Mouse (Mus musculus): ENCODE data around the gene Olfr71. TPM values are rescaled to one million over a fixed set of nuclear protein-coding genes. Genes with fewer than 3 reads are reported as not detected.

Gene Olfr71
- polyA plus RNA-seq, 1 experiment = not detected

DNA sequence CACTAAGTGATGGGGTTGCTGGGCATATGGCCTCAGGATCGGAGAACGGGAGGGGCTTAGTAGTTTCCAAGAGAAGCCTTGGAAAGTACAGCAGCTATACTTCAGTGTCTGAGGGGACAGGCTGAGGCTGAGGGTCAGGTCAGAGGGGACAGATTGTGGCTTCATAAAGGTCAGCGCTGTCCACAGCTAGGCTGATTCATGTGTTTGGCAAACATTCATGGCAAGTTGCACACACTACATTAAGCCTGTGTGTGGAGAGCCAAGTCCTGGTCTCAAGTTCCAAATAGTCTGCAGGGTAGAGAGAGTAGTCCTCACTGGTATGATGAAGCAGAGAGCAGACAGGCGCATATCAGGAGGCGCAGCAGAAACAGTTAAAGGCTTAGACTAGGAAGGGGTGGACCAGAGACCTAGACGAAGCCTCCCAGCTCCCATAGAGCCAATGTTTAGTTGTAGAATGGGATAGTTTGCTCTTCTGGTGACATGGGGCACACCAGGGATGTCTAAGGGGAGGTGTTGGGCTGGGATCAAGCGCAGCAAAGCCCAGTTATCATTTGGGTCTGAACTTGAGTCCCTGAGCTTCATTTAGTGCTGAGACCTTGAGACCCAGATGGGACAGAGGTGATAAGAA lies 30.5 kb downstream of the Olfr71 start:
- TF ChIP-seq POLR2A (IDR thresholded peaks at IDR 0.05; ENCODE audit: borderline replicate concordance, control insufficient read depth, low read depth, low read length) = no peak
- TF ChIP-seq CTCF (IDR thresholded peaks at IDR 0.05; ENCODE audit: control insufficient read depth, insufficient read depth, low read length) = no peak
- Histone ChIP-seq H3K4me1 (ENCODE audit: control insufficient read depth, insufficient read depth, low read length) (no peaks in the 10 kb centered on the region), H3K27ac (ENCODE audit: control insufficient read depth, insufficient read depth, low read depth, low read length, poor library complexity) (no peak overlapping the region), H3K4me3 (replicated peaks; ENCODE audit: control insufficient read depth, low read depth, low read length) (no peak overlapping the region)
- 79% methylated on average over 7 of the region's 7 CpGs for WGBS

DNA sequence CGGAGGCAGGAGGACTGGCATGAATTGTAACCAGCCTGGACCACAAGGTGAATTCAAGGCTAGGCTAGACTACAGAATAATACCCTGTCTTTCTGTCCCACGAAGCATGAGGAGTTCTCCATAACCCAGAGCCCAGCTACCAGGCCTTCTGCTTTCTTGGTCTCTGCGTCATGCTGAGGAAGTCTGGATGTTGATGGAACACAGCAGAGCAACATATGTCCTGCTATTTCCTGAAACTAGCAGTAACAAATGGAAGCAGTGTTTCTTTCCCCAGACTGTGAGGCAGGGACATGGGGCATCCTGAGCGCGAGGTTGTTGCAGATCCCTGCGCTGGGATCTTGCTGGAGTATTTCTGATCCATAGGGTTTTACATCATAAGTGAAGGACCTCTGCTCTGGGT lies 31.5 kb downstream of the Olfr71 start:
- Histone ChIP-seq H3K4me1 (ENCODE audit: control insufficient read depth, insufficient read depth, low read length) (no peaks in the 10 kb centered on the region), H3K4me3 (replicated peaks; ENCODE audit: control insufficient read depth, low read depth, low read length) (no peak overlapping the region), H3K27ac (ENCODE audit: control insufficient read depth, insufficient read depth, low read depth, low read length, poor library complexity) (no peak overlapping the region)
- WGBS = 86% methylated on average over 6 of the region's 6 CpGs
- no peak for TF ChIP-seq CTCF (IDR thresholded peaks at IDR 0.05; ENCODE audit: control insufficient read depth, insufficient read depth, low read length)
- no peak for TF ChIP-seq POLR2A (IDR thresholded peaks at IDR 0.05; ENCODE audit: borderline replicate concordance, control insufficient read depth, low read depth, low read length)

DNA sequence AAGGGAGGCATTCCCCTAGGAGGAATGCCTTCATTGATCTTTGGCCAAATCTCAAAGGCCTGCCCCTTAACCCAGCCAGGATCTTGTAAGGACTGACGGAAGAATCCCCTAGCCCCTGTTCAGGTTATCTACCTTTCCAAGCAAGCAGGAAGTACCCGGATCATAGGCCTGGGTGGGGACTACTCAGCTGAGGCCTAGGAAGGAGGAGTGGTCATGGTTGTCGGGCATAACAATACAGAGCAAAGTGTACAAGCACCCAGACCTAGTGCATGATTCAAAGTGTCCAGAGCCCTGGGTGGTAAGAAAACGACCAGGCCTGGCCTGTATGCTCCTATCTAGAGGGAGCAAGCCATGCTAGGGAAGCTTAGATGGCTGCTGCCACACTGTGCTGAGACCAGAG lies 34.4 kb downstream of the Olfr71 start:
- no peak for TF ChIP-seq POLR2A (IDR thresholded peaks at IDR 0.05; ENCODE audit: borderline replicate concordance, control insufficient read depth, low read depth, low read length)
- no peak for TF ChIP-seq CTCF (IDR thresholded peaks at IDR 0.05; ENCODE audit: control insufficient read depth, insufficient read depth, low read length)
- H3K4me1 ChIP-seq (ENCODE audit: control insufficient read depth, insufficient read depth, low read length) = no peaks in the 10 kb centered on the region
- H3K4me3 ChIP-seq (replicated peaks; ENCODE audit: control insufficient read depth, low read depth, low read length) = no peak overlapping the region
- no peak overlapping the region for H3K27ac ChIP-seq (ENCODE audit: control insufficient read depth, insufficient read depth, low read depth, low read length, poor library complexity)
- 70% methylated on average over 4 of the region's 4 CpGs for WGBS

DNA sequence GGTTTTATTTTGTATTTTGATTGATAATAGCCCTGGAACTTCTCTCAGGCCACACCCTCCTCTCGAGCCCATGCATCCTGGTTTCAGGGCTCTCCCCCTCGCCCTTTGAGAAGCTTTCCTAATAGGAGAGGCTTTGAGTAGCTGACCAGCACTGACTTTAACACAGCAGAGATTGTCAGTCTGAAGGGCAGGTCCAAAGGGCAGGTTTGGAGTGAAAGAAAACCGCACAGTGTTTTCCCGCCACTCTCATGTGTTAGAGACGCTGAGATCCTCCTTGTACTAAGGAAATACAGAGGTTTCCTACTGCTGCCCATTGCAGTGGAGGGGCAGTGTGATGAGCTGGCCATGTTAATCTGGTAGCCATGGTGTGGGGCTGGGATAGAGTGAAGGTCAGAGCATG lies 35.1 kb downstream of the Olfr71 start:
- TF ChIP-seq CTCF (IDR thresholded peaks at IDR 0.05; ENCODE audit: control insufficient read depth, insufficient read depth, low read length) (no peak), POLR2A (IDR thresholded peaks at IDR 0.05; ENCODE audit: borderline replicate concordance, control insufficient read depth, low read depth, low read length) (no peak)
- no peaks in the 10 kb centered on the region for H3K4me1 ChIP-seq (ENCODE audit: control insufficient read depth, insufficient read depth, low read length)
- no peak overlapping the region for H3K4me3 ChIP-seq (replicated peaks; ENCODE audit: control insufficient read depth, low read depth, low read length)
- 76% methylated on average over 5 of the region's 5 CpGs for WGBS
- H3K27ac ChIP-seq (ENCODE audit: control insufficient read depth, insufficient read depth, low read depth, low read length, poor library complexity) = no peak overlapping the region

DNA sequence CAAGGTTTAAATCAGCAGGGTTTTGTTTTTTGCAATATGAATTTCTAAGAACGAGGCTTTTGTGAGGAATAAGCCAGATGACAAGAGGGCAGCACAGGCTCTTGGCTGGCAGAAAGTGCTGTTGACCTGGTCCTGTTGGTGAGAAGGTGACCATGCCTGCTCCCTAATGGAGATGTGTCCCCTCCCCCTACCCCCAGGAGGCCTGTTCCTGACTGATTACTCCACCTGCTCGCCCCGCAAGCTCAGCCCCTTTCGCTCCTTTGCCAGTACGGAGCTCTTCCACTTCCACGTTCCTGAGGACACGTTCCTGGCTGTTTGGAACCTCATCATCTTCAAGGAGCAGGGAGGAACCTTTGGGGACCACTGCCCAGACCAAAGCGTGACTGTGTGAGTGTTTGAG lies 36.4 kb downstream of the Olfr71 start:
- Histone ChIP-seq H3K27ac (ENCODE audit: control insufficient read depth, insufficient read depth, low read depth, low read length, poor library complexity) (no peak overlapping the region), H3K4me1 (ENCODE audit: control insufficient read depth, insufficient read depth, low read length) (peaks cover under 1% of the 10 kb centered on the region; the same call in 1 of the 2 replicates), H3K4me3 (replicated peaks; ENCODE audit: control insufficient read depth, low read depth, low read length) (no peak overlapping the region)
- no peak for TF ChIP-seq CTCF (IDR thresholded peaks at IDR 0.05; ENCODE audit: control insufficient read depth, insufficient read depth, low read length)
- no peak for TF ChIP-seq POLR2A (IDR thresholded peaks at IDR 0.05; ENCODE audit: borderline replicate concordance, control insufficient read depth, low read depth, low read length)
- WGBS = 82% methylated on average over 8 of the region's 8 CpGs

DNA sequence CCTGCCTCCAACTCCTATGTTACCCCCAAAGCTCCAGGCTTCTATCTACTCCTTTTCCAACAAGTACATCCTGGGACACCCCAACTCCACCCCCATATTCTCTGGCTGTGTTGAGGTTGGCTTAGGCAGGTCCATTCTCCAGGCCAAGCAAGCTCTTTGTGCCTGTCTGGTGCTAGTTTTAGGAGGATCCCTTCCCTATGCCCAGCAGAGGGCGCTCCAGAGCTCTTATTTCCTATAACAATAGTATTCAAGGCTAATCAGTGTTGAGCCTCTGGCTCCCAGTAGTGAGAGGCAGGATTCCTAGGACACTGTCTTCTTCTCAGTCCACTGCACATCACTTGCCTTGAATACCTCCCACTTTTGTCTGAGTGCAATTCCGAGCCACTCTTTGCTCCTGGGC lies 38.0 kb downstream of the Olfr71 start:
- TF ChIP-seq POLR2A (IDR thresholded peaks at IDR 0.05; ENCODE audit: borderline replicate concordance, control insufficient read depth, low read depth, low read length) (no peak), CTCF (IDR thresholded peaks at IDR 0.05; ENCODE audit: control insufficient read depth, insufficient read depth, low read length) (peak; percentile 74)
- peaks cover 1% of the 10 kb centered on the region; the same call in 1 of the 2 replicates for H3K4me1 ChIP-seq (ENCODE audit: control insufficient read depth, insufficient read depth, low read length)
- no peak overlapping the region for H3K27ac ChIP-seq (ENCODE audit: control insufficient read depth, insufficient read depth, low read depth, low read length, poor library complexity)
- no peak overlapping the region for H3K4me3 ChIP-seq (replicated peaks; ENCODE audit: control insufficient read depth, low read depth, low read length)
- WGBS = 27% methylated on average over 2 of the region's 2 CpGs

DNA sequence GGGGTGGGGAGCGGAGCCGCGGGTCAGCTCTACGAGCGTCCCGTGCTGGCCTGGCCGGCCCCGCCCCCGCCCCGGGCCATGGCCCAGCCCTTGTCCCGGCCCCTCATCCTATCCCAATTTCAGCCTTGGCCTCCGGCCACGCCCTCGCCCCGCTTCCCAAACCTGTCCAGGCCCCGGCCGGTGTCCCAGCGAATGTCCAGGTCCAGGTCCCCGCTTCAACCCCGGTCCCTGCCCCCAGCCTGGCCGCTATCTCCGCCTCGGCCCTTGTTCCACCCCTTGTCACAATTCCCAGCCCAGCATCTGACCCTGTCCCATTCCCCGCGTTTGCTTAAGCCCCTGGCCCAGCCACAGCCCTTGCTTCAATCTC lies 40.6 kb downstream of the Olfr71 start:
- TF ChIP-seq CTCF (IDR thresholded peaks at IDR 0.05; ENCODE audit: control insufficient read depth, insufficient read depth, low read length) = no peak
- no peak for TF ChIP-seq POLR2A (IDR thresholded peaks at IDR 0.05; ENCODE audit: borderline replicate concordance, control insufficient read depth, low read depth, low read length)
- WGBS = 2% methylated on average over 25 of the region's 25 CpGs

DNA sequence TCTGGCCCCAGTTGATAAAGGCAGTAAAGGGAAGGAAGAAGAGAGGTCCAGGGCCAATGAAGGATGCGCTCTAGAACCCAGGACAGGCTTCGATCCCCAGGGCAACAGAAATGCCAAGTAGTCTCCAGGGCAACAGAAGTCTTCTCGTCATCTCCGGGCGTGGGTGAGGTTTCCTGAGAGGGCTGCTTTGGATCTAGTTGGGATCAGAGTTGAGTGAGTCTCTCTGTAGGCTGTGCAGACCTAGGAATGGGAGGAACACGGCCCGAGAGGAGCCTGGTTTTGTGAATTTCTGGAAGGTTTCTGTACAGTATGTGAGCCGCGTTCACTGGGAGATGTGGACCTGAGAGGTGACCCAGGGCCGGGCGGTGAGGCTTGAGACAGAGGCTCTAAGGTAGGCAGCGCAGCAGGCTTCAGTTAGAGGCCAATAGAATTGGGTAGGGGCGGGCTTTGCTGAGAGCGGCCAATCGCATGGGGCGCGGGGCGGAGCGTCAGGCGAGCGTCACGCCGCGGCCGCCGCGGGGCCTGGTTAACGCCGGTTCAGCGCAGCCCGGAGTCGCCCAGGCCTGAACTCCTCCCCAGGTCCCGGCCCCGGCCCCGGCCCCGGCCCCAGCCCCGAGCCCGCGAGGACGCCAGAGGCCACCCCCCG lies 41.1 kb downstream of the Olfr71 start, which contains the start of the genes Tmem8b and Fam221b:
TSS of gene Tmem8b (plus strand) at position 190 of the 646 bp plus-strand sequence.
TSS of gene Fam221b (minus strand) at position 364 of the 646 bp plus-strand sequence.
- TF ChIP-seq POLR2A (IDR thresholded peaks at IDR 0.05; ENCODE audit: borderline replicate concordance, control insufficient read depth, low read depth, low read length) (peak; percentile 27; the same call in 1 of the 2 replicates), CTCF (IDR thresholded peaks at IDR 0.05; ENCODE audit: control insufficient read depth, insufficient read depth, low read length) (no peak)
- H3K4me3 ChIP-seq (replicated peaks; ENCODE audit: control insufficient read depth, low read depth, low read length) = peak within 1 kb of the TSS; percentile 59
- H3K4me1 ChIP-seq (ENCODE audit: control insufficient read depth, insufficient read depth, low read length) = peaks cover 1% of the 10 kb centered on the region; the same call in 1 of the 2 replicates
- H3K27ac ChIP-seq (ENCODE audit: control insufficient read depth, insufficient read depth, low read depth, low read length, poor library complexity) = no peak within 1 kb of the TSS; the same call in 1 of the 2 replicates
- WGBS = 3% methylated on average over 41 of the region's 41 CpGs

More for the DNA sequence above, 40.6 kb downstream of the Olfr71 start:
- no peak overlapping the region for H3K27ac ChIP-seq (ENCODE audit: control insufficient read depth, insufficient read depth, low read depth, low read length, poor library complexity)
- H3K4me1 ChIP-seq (ENCODE audit: control insufficient read depth, insufficient read depth, low read length) = peaks cover 1% of the 10 kb centered on the region; the same call in 1 of the 2 replicates
- H3K4me3 ChIP-seq (replicated peaks; ENCODE audit: control insufficient read depth, low read depth, low read length) = peak overlapping the region; percentile 59
